Mouse (Mus musculus): ENCODE measurements around the gene Epb41.
A peak's percentile ranks its signal among the peaks of the same experiment; 100 is the strongest.

The Epb41 gene

GRCm38 (mm10) chr4:132074077-132074932 lies 816 bp downstream of the Epb41 start, which contains the start of gene Gm10300:
Gm10300 (plus strand) TSS chr4:132074697.
- peak; percentile 73 for DNase-seq (ENCODE audit: low read depth, low spot score)

GRCm38 (mm10) chr4:132072946-132073345 lies 2.2 kb downstream of the Epb41 start:
- DNase-seq (ENCODE audit: low read depth, low spot score): peak; percentile 83

GRCm38 (mm10) chr4:132072156-132072555 lies 3.0 kb downstream of the Epb41 start:
- no peak for DNase-seq (ENCODE audit: low read depth, low spot score)

- DNase-seq (ENCODE audit: low read depth, low spot score): no peak
Measured at GRCm38 (mm10) chr4:132071674-132072073, 3.4 kb downstream of the Epb41 start.

- DNase-seq (ENCODE audit: low read depth, low spot score): no peak
Measured at GRCm38 (mm10) chr4:132067938-132068235, 7.2 kb downstream of the Epb41 start.

GRCm38 (mm10) chr4:132067112-132067937 lies 7.8 kb downstream of the Epb41 start:
- no peak for DNase-seq (ENCODE audit: low read depth, low spot score)

GRCm38 (mm10) chr4:132066101-132066773 lies 8.9 kb downstream of the Epb41 start:
- no peak for DNase-seq (ENCODE audit: low read depth, low spot score)

GRCm38 (mm10) chr4:132065578-132065977 lies 9.5 kb downstream of the Epb41 start:
- no peak for DNase-seq (ENCODE audit: low read depth, low spot score)

- no peak for DNase-seq (ENCODE audit: low read depth, low spot score)
Measured at GRCm38 (mm10) chr4:132064550-132064949, 10.6 kb downstream of the Epb41 start.

GRCm38 (mm10) chr4:132062934-132063884 lies 11.9 kb downstream of the Epb41 start:
- no peak for DNase-seq (ENCODE audit: low read depth, low spot score)

- no peak for DNase-seq (ENCODE audit: low read depth, low spot score)
Measured at GRCm38 (mm10) chr4:132062289-132062688, 12.8 kb downstream of the Epb41 start.

- DNase-seq (ENCODE audit: low read depth, low spot score): no peak
Measured at GRCm38 (mm10) chr4:132060040-132060832, 14.9 kb downstream of the Epb41 start.

- no peak for DNase-seq (ENCODE audit: low read depth, low spot score)
Measured at GRCm38 (mm10) chr4:132059541-132059940, 15.6 kb downstream of the Epb41 start.

- no peak for DNase-seq (ENCODE audit: low read depth, low spot score)
Measured at GRCm38 (mm10) chr4:132057311-132057710, 17.8 kb downstream of the Epb41 start.

GRCm38 (mm10) chr4:132051321-132052275 lies 23.5 kb downstream of the Epb41 start:
- no peak for DNase-seq (ENCODE audit: low read depth, low spot score)

GRCm38 (mm10) chr4:132049549-132050200 lies 25.4 kb downstream of the Epb41 start:
- DNase-seq (ENCODE audit: low read depth, low spot score): no peak

GRCm38 (mm10) chr4:132048995-132049404 lies 26.1 kb downstream of the Epb41 start:
- peak; percentile 79 for DNase-seq (ENCODE audit: low read depth, low spot score)

Data from skeletal muscle tissue, adult 2 months (tissue).